Mouse (Mus musculus) stomach, embryonic 16.5 days (tissue): Measurements from ENCODE around the gene Meaf6. TPM values are rescaled to one million over a fixed set of nuclear protein-coding genes. Genes with fewer than 3 reads are reported as not detected.

Experiments
- ATAC-seq: fragments of 200-750 bp; cut with Nextera tagmentation; 2 replicates; pipeline ENCODE4 v1.8.0; 2017; ENCODE audit warnings: moderate number of reproducible peaks, moderate TSS enrichment; ENCODE audit not compliant: insufficient read depth, low FRiP score
- H3K27ac ChIP-seq: fragments of 300-500 bp; sonication (generic); 2 replicates; pipeline ENCODE4 v1.5.1; 2014; ENCODE audit warnings: low read length
- H3K27me3 ChIP-seq: fragments of 300-500 bp; sonication (generic); 2 replicates; pipeline ENCODE4 v1.6.1; 2014; ENCODE audit warnings: low read length, control low read depth, mixed read lengths; ENCODE audit not compliant: control insufficient read depth, insufficient read depth
- H3K36me3 ChIP-seq: fragments of 300-500 bp; sonication (generic); 2 replicates; pipeline ENCODE4 v1.6.1; 2014; ENCODE audit warnings: low read length; ENCODE audit not compliant: control insufficient read depth, insufficient read depth
- H3K4me1 ChIP-seq: fragments of 300-500 bp; sonication (generic); 2 replicates; pipeline ENCODE4 v1.6.1; 2014; ENCODE audit warnings: low read length, control low read depth, mixed read lengths; ENCODE audit not compliant: control insufficient read depth, insufficient read depth
- H3K4me2 ChIP-seq: fragments of 300-500 bp; sonication (generic); 2 replicates; pipeline ENCODE4 v1.6.1; 2014; ENCODE audit warnings: low read depth, low read length, mixed read lengths
- H3K4me3 ChIP-seq: fragments of 300-500 bp; sonication (generic); replicated peaks from 2 replicates; pipeline ENCODE4 v1.5.1; 2014; ENCODE audit warnings: mild to moderate bottlenecking, low read length
- H3K9ac ChIP-seq: fragments of 300-500 bp; sonication (generic); 2 replicates; pipeline ENCODE4 v1.6.1; 2014; ENCODE audit warnings: low read length
- H3K9me3 ChIP-seq: fragments of 300-500 bp; sonication (generic); replicated peaks from 2 replicates; pipeline ENCODE4 v1.6.1; 2016; ENCODE audit warnings: low read length, control low read depth; ENCODE audit not compliant: control insufficient read depth
- WGBS: fragments of 180-500 bp; shearing (Covaris S2); extraction: QIAGEN DNeasy Blood & Tissue Kit; methylation state at CpG from one replicate; pipeline ENCODE4 v1.1.7; 2014; 5-methylcytosine and 5-hydroxymethylcytosine counted together
- polyA plus RNA-seq: library from polyadenylated mRNA; unstranded; fragments of >200 nt; fragmentation: Nextera tagmentation; extraction: Ambion mirVana; gene quantifications from 2 replicates; pipeline ENCODE4 v1.2.1, GENCODE M21; 2015

Gene Meaf6
- polyA plus RNA-seq, 1 experiment from 2014 or later: 45.0 TPM

- H3K9ac ChIP-seq: peak within 1 kb of the TSS; percentile 90
- H3K36me3 ChIP-seq: peaks cover 4% of the 10 kb centered on the region; the same call in 1 of the 2 replicates
- no peak for ATAC-seq
- no peaks in the 10 kb centered on the region for H3K9me3 ChIP-seq
- H3K4me1 ChIP-seq: peaks cover 9% of the 10 kb centered on the region
- H3K27ac ChIP-seq: peak within 1 kb of the TSS; percentile 62
- peak within 1 kb of the TSS; percentile 93 for H3K4me2 ChIP-seq
- no peaks in the 10 kb centered on the region for H3K27me3 ChIP-seq
- 2% methylated on average over 26 of the region's 26 CpGs for WGBS
- peak within 1 kb of the TSS; percentile 95 for H3K4me3 ChIP-seq
Measured at GRCm38 (mm10) chr4:125065517-125066307, 19.2 kb upstream of the Meaf6 start, which contains the start of gene Dnali1. Gene Dnali1, minus strand, starts transcription at chr4:125065703.

GRCm38 (mm10) chr4:125066490-125067370 lies 18.2 kb upstream of the Meaf6 start, which contains the start of gene Snip1:
Gene Snip1, plus strand, starts transcription at chr4:125066672.
- Histone ChIP-seq H3K9ac (peak within 1 kb of the TSS; percentile 90), H3K9me3 (no peaks in the 10 kb centered on the region), H3K4me2 (peak within 1 kb of the TSS; percentile 93), H3K36me3 (peaks cover 13% of the 10 kb centered on the region), H3K27ac (peak within 1 kb of the TSS; percentile 62), H3K4me1 (peaks cover 9% of the 10 kb centered on the region), H3K27me3 (no peaks in the 10 kb centered on the region), H3K4me3 (peak within 1 kb of the TSS; percentile 95)
- ATAC-seq: peak; percentile 95
- under 1% methylated on average over 78 of the region's 78 CpGs for WGBS

GRCm38 (mm10) chr4:125077700-125078099 lies 7.2 kb upstream of the Meaf6 start:
- H3K4me2 ChIP-seq: no peak overlapping the region

GRCm38 (mm10) chr4:125078698-125079097 lies 6.2 kb upstream of the Meaf6 start:
- no peaks in the 10 kb centered on the region for H3K27me3 ChIP-seq
- peaks cover 8% of the 10 kb centered on the region; the same call in 1 of the 2 replicates for H3K36me3 ChIP-seq
- H3K9ac ChIP-seq: no peak overlapping the region
- WGBS: 81% methylated on average over 2 of the region's 2 CpGs
- no peak for ATAC-seq
- no peak overlapping the region for H3K27ac ChIP-seq
- no peaks in the 10 kb centered on the region for H3K4me1 ChIP-seq
- no peaks in the 10 kb centered on the region for H3K9me3 ChIP-seq
- no peak overlapping the region for H3K4me3 ChIP-seq
- H3K4me2 ChIP-seq: no peak overlapping the region

More at GRCm38 (mm10) chr4:125077700-125078099, 7.2 kb upstream of the Meaf6 start:
- H3K27ac ChIP-seq: no peak overlapping the region
- no peak overlapping the region for H3K9ac ChIP-seq
- peaks cover 14% of the 10 kb centered on the region; the same call in 1 of the 2 replicates for H3K36me3 ChIP-seq
- ATAC-seq: no peak
- no peaks in the 10 kb centered on the region for H3K9me3 ChIP-seq
- H3K4me1 ChIP-seq: no peaks in the 10 kb centered on the region
- no peaks in the 10 kb centered on the region for H3K27me3 ChIP-seq
- H3K4me3 ChIP-seq: no peak overlapping the region
- WGBS: 92% methylated on average over 2 of the region's 2 CpGs

GRCm38 (mm10) chr4:125085346-125085841 lies 460 bp downstream of the Meaf6 start:
- WGBS: under 1% methylated on average over 45 of the region's 45 CpGs
- H3K27me3 ChIP-seq: no peaks in the 10 kb centered on the region
- H3K36me3 ChIP-seq: peaks cover 5% of the 10 kb centered on the region; the same call in 1 of the 2 replicates
- H3K4me2 ChIP-seq: peak overlapping the region; percentile 87
- H3K27ac ChIP-seq: peak overlapping the region; percentile 98
- peak overlapping the region; percentile 85 for H3K4me3 ChIP-seq
- no peaks in the 10 kb centered on the region for H3K9me3 ChIP-seq
- peak overlapping the region; percentile 97 for H3K9ac ChIP-seq
- ATAC-seq: peak; percentile 94
- H3K4me1 ChIP-seq: peaks cover 11% of the 10 kb centered on the region; the same call in 1 of the 2 replicates

- 86% methylated on average over 5 of the region's 5 CpGs for WGBS
- no peak; the same call in 1 of the 2 replicates for ATAC-seq
Measured at GRCm38 (mm10) chr4:125093031-125093430, 8.1 kb downstream of the Meaf6 start.

GRCm38 (mm10) chr4:125096066-125096465 lies 11.1 kb downstream of the Meaf6 start:
- Histone ChIP-seq H3K4me2 (no peak overlapping the region), H3K4me1 (no peaks in the 10 kb centered on the region), H3K36me3 (no peaks in the 10 kb centered on the region), H3K4me3 (no peak overlapping the region), H3K9me3 (no peaks in the 10 kb centered on the region), H3K27me3 (no peaks in the 10 kb centered on the region), H3K27ac (no peak overlapping the region), H3K9ac (no peak overlapping the region)
- ATAC-seq: no peak
- 82% methylated on average over 5 of the region's 5 CpGs for WGBS

More at GRCm38 (mm10) chr4:125093031-125093430, 8.1 kb downstream of the Meaf6 start:
- H3K27me3 ChIP-seq: no peaks in the 10 kb centered on the region
- no peaks in the 10 kb centered on the region for H3K9me3 ChIP-seq
- peaks cover 6% of the 10 kb centered on the region; the same call in 1 of the 2 replicates for H3K36me3 ChIP-seq
- no peak overlapping the region for H3K27ac ChIP-seq
- H3K4me1 ChIP-seq: no peaks in the 10 kb centered on the region
- no peak overlapping the region for H3K9ac ChIP-seq
- H3K4me2 ChIP-seq: no peak overlapping the region
- no peak overlapping the region for H3K4me3 ChIP-seq

- H3K27ac ChIP-seq: no peak overlapping the region
- no peak overlapping the region for H3K4me2 ChIP-seq
- 83% methylated on average over 4 of the region's 4 CpGs for WGBS
- H3K27me3 ChIP-seq: no peaks in the 10 kb centered on the region
- H3K4me1 ChIP-seq: no peaks in the 10 kb centered on the region
- no peak for ATAC-seq
- H3K9ac ChIP-seq: no peak overlapping the region
- no peak overlapping the region for H3K4me3 ChIP-seq
- H3K9me3 ChIP-seq: no peaks in the 10 kb centered on the region
- H3K36me3 ChIP-seq: no peaks in the 10 kb centered on the region
Measured at GRCm38 (mm10) chr4:125097412-125097811, 12.5 kb downstream of the Meaf6 start.
